Mouse (Mus musculus) ES-E14 (cell line): ENCODE measurements around the gene Ntm.

ENCODE experiments used
- CHD2 ChIP-seq: IDR thresholded peaks from 2 replicates; pipeline ENCODE4 v1.6.1; 2014; ENCODE audit warnings: mild to moderate bottlenecking, low read depth, low read length, inconsistent platforms
- HCFC1 ChIP-seq: IDR thresholded peaks from 2 replicates; pipeline ENCODE4 v1.6.1; 2012; ENCODE audit warnings: low read length, inconsistent platforms, borderline replicate concordance; ENCODE audit not compliant: insufficient read depth
- MAFK ChIP-seq: IDR thresholded peaks from 2 replicates; pipeline ENCODE4 v1.6.1; 2014; ENCODE audit warnings: mild to moderate bottlenecking, low read depth, low read length, inconsistent platforms; ENCODE audit not compliant: insufficient read depth
- ZC3H11A ChIP-seq: IDR thresholded peaks from 2 replicates; pipeline ENCODE4 v1.6.1; 2012; ENCODE audit warnings: low read depth, mild to moderate bottlenecking, inconsistent platforms, low read length, borderline replicate concordance
- ZNF384 ChIP-seq: IDR thresholded peaks from 2 replicates; pipeline ENCODE4 v1.6.1; 2012; ENCODE audit warnings: low read depth, low read length, inconsistent platforms

- TF ChIP-seq HCFC1 (no peak), ZC3H11A (no peak), ZNF384 (no peak), CHD2 (no peak), MAFK (no peak)
These were observed 208.6 kb downstream of the Ntm start for GRCm38 (mm10) chr9:29754374-29754773.
